Mouse (Mus musculus) c-Kit-positive CD71-positive TER-119-negative erythroid progenitor cells, embryonic 14.5 days (primary cell): ENCODE data around the gene Bod1l.

Experiments
- DNase-seq: peaks from one replicate; pipeline ENCODE4 v3.0.0-alpha.2; 2013; ENCODE audit warnings: low read depth

Bod1l gene

DNA sequence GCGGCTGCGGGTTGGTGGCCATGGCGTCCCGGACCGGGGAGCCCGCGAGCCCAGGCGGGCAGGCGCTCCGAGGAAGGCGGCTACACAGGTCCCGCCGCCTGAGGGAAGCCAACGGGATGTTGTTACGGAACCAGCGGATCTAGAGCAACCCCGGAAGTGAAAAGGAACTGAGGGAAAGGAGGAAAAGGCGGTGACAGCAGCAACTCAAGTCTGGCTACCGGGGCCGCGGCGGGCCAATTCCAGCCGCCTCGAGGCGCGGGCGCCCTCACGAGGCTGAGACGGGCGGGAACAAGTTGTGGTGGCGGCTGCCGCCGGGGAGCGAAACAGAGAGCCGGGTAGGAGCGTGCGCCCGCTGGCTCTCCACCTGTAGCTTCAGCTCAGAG, at the start of gene Bod1l:
Gene Bod1l (minus strand): TSS at position 169 of the 383 bp plus-strand sequence.
- DNase-seq = peak; percentile 85

DNA sequence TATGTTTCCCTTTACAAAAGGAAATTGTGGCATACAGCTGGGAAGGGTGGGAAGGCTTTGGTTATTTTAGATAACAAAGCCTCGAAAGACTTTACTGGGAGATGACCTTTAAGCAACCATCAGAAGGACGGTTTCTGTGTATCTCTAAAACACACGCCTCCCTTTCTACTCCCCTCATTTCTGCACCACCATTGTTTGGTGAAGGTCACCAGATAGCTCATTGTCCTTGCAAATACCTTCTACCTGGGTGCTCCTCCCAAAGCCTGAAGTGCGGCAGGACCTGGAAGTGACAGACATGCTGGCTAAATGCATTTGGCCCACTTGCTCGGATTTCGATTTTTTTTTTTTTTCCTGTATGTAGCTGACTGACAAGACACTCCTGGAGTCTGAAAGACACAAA, 49.2 kb upstream of the Bod1l start:
- no peak for DNase-seq

DNA sequence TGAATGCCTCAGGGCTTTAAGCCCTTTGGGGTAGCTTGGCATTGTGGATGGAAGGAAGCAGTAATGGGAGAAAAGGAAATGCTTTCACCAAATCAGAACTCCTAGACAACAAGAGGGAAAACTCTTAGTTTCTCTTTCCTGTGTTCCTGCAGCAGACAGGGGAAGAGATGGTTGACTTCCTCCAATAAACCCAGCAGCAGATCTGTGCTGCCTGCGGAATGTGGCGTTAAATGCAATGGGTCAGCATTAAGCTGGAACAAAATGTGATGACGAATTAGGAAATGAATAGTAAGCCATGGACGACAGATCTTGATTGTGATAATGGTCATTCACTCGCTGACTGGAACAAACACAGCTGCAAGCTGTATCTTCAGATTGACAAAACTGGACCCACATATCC, 46.8 kb upstream of the Bod1l start:
- no peak for DNase-seq

DNA sequence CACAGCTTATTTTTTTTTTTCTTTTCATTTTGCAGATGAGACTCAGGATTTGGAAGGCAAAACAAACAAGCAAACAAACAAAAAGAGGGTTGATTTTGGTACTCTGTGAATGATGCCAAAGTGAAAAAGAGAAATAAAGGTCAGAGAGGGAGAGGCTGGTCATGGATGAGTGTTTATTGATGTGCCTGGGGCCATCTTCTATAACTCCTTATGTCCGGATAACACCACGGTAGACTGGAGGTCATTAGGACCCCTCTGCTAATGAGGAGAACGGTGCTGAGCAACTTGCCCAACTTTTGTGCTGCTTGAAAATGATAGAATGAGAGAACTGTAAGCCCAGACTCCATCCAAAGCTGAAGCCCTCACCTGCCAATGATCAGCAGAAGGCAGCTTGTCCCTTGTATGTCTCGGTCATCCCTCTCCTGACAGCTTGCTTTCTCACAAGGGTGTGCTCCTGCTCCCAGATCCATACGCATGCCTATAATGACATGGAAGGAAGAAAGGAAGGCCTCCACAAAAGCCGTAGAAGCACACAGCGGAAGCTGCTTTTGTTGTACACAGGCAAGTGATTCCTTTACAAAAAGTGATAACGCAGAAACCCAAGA, 45.2 kb upstream of the Bod1l start:
- DNase-seq = no peak

DNA sequence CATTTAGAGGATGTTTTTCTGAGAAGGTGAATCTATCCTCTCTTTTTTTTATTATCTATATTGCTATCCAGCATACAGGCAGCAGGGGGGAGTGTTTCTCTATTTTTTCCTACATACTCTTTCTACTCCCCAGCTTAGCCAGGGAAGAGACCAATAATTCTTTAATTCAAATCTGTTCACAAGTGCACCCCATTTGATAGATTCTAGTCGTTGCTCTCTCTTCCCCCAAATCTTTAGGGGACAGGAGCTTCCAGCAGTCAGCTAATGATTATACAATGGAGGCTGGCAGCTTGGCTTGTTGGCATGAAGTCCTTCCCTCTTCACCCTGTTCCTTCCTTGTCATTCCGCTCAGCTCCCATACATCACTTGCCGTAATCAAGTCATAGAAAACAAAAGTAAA, 44.7 kb upstream of the Bod1l start:
- DNase-seq = no peak

DNA sequence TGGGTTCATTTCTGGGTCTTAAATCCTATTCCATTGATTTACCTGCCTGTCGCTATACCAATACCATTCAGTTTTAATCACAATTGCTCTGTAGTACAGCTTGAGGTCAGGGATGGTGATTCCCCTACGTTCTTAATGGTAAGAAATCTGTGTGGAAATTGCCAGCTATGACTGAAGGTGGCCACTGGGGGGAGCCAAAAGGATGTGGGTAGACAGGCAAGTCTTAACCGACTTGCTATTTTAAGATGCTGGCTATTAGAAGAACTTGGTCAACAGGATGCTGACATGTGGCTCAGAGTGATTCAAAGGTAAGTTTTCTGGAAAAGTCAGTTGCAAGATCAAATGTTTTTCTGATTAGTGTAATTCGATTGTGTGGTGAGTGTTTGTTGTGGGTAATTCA, 43.6 kb upstream of the Bod1l start:
- peak; percentile 14 for DNase-seq

DNA sequence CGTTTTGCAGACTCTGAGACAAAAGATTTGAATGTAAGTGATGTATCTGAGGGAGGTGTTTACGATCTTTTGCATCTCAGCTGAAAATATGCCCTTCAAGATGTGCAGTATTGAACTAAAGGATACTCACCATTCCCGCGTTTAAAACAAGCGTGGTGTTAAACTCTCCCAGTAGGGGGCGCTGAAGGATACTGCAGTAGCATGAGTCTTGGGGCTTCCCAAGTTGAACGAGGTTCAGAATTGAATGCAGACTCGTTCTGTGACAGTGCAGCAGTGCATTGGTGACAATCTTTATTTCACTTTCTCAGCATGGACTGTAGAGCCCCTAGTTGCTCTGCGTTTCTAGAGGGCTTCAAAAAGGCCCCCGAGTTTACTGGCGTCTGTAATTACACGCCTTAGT, 40.4 kb upstream of the Bod1l start:
- peak; percentile 44 for DNase-seq

DNA sequence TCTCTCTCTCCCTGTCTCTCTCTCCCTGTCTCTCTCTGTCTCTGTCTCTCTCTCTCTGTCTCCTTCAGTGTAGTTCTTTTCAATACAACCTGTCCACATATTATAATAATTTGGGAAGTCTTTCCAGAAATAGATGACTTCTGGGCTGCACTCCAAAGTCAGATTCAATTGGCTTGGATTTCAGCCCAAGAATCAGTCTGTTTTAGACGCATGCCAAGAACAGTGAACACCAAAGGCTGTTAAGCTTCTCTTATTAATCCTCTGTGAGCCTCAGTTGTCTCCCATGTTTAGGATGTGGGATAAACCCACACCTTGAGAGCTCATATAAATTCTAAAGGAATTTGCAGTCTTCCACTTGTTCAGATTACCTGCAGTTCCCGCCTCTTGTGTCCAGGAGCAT, 27.0 kb upstream of the Bod1l start:
- no peak for DNase-seq

DNA sequence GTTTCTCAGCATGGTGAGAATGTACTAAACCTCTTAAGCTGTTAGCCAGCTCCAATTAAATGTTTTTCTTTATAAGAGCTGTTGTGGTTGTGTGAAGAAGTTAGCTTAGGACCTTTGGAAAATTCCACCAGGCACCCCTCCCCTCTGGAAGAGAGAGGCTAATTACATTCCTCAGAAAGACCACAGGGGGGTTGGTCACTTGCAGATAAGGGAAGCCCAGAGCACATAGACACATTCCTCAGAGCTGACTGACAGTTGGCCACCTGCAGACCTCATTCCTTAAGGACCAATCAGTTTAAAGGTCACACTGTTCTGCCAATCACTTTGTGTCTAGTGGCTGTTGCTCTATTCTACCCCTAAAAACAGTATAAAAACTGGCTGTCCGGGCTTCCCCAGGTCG, 11.7 kb upstream of the Bod1l start:
- no peak for DNase-seq

DNA sequence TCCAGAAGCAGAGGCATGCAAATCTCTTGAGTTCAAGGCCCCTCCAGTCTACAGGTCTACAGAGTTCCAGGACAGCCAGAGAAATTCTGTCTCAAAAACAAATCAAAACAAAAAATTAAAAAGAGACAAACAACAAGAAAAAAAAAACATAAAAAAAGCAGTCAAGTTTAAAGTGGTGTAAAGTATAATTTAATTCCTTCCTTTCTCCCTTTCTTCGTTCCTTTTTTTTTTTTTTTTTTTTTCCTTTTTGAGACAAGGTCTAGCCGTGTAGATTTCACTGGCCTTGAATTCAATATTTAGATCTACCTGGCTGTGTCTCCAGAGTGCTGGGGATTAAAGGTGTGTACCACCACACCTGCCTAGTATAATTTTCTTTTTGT, 1.4 kb upstream of the Bod1l start:
- DNase-seq = no peak

DNA sequence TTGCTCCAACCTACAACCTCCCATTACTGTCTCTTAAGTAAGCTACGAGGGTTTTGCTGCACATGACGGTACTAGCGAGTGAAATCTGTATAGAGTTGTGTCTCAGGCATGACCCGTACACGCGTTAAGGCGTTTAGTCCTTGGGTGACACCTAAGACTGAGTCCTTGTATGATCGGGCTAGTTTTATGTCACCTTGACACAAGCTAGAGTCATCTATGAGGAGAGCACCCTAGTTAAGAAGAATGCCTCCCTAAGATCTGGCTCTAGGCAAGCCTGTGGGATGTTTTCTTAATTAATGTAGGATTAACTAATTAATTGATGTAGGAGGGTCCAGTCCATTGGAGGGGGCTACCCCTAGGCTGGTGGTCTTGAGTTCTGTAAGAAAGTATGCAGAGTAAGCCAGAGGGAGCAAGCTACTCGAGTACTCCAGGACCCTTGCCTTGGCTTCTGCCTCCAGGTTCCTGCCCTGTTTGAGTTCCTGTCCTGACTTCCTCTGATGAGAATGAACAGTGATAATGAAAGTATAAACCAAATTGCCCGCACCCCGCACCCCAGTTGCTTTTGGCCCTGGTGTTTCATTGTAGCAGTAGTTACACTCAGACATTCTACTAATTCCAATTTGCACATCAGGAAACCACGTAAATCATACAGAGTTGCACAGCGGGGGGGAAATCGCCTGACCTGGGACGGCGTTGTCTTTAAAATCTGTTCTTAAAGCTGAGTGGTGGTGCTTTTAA, 874 bp upstream of the Bod1l start:
- DNase-seq = no peak

DNA sequence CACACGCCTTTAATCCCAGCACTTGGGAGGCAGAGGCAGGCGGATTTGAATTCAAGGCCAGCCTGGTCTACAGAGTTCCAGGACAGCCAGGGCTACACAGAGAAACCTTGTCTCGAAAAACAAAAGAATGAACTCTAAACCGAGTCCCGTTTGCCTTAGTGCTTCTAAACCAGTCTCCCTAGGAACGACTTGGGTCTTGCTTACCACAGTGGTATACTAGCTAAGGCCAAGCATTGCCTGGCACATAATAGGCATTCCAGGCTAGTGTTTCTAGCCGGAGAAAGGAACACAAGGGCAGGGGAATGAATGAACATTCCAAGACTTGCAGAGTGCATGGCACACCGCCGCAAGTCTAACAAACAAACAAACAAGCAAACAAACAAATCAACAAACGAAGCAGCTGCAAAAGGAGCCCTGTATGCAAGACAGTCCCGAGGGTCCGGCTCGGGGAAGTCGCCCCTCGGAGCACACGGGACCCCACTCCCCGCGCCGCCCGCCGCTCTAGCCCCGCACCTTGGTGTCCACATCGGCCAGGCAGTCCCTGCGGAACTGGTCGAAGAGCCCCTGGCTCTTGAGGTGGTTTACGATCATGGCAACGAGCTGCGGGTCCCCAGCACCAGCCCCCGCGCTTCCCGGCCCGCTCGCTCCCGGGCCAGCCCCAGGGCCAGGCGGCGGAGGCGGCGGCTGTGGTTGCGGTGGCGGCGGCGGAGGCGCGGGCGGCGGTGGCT, 532 bp downstream of the Bod1l start:
- no peak for DNase-seq

DNA sequence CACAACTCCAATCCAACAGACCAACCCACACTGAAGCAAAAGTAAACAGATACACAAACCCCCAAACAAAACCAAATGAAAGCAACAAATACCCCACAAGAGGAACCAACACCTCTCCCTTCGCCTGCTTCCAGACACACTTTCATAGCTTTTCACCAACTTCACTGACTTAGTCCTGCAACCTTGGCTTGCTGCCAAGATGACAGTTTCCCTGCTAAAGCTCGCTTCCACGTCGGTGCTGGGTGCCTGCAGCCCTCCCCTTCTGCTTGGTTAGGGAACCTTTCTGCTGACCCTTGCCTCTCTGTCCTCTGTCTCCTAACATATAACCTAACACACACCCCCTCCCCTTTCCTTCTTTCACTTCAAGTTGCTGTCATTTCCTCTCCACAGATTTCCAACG, 1.4 kb downstream of the Bod1l start:
- no peak for DNase-seq

DNA sequence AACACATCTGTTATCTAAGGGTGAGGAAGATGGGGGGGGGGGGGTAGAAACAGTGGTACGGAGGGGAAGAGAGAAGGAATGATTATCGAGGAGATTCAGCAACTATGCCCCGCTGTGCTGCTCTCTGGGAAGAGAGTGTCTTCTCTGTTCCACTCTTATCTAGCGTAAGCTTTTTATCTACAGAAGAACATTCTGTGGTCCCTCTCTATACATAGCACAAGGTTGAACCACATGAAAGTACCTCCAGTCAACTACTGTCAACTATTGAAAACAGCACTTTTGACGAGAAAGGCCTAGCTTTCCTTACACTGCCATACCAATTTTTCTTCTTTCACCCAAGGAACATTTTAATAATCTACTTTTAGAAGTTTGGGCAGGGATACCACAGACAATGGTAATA, 2.4 kb downstream of the Bod1l start:
- DNase-seq = no peak

DNA sequence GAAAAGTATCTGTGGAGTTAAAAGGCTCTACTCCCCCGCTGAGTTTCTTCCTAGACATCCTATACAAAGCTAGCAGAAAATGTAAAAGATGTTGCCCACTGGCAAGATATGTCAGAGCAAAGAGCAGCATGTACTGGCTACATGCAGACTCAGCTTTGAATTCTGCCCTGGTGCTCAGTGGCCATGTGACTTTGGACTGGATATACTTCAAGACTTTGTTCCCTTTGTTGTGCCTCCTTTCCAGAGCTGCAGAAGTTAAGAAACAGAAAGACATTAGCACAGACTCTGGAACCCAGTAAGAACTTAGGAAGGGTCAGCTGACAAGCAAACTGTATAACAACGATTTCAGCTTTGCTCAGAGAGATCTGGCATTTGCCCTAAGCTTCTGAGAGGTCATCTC, 14.0 kb downstream of the Bod1l start:
- no peak for DNase-seq

DNA sequence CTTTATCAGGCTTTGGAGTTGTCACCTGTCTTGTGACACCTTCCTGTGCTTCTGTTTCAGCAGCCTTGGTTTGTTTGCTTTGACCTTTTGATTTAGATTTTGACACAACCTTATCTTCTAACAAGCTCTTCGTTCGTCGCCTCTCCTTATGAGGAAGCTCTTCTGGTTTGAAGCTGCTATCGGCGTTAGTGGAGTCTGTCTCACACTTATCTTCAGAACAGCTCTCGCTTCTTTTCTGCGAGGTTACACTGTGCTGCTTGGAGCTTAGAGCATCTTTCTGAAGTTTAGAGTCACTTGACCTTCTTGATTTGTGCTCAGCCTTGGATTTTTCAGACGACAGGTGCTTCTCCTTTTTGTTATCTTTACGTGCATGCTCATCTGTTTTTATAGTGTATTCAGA, 23.0 kb downstream of the Bod1l start:
- DNase-seq = no peak

DNA sequence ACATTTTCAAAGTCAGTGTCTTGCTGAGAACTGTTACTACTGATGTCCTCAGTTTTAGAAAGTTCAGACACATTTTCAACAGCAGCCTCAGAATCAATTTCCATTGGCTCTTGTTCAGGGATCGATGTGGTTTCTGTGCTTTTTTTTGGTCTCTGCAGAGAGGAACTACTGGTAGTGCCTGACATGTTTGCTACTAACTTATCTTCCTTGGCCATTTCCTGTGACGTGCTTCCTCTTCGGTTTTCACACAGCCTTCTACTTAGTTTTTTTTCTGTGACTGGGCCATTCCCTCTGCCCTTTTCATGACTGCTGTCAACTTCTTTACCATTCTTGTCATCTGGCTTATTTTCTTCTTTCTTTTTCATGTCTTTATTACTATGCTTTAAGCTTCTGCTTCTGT, 23.6 kb downstream of the Bod1l start:
- no peak for DNase-seq

DNA sequence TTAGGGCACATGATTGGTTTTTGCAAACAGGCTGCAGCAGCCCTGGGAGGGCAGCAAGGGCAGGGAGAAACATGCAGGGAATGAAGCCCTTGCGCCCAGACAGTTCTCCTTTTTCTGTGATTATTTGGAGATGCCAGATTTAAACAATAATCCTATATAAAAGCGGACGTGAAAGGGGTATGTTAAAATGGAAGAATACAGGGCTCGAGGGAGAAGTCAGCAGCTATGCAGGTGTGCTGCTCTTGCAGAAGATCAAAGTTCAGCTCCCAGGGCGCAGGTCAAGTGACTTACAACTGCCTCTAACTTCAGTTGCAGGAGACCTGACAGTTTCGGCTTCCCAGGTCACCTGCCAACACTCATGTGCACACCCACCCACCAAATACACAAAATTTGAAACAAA, 31.6 kb downstream of the Bod1l start:
- DNase-seq = no peak

DNA sequence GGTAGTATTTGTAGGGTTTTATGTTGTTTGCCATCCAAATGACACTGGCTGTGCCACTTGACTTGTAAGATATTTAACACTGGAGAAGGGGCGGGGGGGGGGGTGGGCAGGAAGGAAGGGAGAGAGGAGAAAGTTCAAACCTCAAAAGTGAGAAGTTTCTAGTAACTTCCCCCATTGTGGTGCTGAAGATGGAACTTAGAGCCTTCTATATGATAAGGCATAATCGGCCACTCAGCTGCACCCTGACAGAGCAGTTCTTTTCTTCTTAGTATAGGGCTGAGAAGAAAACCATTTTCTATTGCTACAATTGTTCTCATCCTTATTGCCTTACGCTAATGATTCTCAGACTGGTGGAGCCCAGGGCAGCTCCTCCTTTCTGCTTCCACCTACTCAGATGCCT, 32.8 kb downstream of the Bod1l start:
- DNase-seq = no peak

DNA sequence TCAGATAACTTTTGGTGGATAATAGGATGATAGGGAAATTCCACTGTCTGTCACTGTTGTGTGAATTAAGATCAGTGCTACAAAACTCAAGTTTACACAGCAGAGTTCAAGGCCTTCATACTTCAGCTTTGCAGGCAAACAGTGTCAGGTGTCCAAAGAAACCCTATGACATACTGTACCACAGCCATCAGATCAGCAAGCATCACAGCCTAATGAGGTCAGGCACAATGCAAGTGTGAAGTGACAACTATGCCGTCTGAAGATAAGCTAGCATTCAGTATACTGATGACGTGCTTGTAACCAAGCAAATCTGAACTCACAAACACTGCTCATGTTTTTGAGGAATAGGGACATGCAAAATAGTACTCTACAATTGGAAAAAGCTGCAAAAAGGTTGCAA, 36.7 kb downstream of the Bod1l start:
- DNase-seq = no peak

DNA sequence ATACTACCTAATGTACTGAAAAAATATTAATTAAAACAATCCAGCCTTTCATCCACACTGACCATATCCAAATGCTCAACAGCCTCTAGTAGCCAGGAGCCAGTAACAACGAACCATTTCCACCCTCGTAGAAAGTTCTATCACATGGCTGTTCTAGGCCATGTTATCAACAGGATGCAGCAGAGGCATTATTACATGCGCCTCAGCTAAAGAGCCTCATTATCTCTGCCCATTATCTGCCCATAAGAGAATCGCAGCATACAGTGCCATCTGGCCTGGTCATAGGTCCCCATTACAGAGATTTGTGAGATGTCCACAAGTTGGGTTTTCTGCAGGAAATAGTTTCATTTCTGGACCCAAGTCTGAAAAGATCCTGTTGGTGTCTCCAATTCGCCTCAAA, 37.9 kb downstream of the Bod1l start:
- no peak for DNase-seq

DNA sequence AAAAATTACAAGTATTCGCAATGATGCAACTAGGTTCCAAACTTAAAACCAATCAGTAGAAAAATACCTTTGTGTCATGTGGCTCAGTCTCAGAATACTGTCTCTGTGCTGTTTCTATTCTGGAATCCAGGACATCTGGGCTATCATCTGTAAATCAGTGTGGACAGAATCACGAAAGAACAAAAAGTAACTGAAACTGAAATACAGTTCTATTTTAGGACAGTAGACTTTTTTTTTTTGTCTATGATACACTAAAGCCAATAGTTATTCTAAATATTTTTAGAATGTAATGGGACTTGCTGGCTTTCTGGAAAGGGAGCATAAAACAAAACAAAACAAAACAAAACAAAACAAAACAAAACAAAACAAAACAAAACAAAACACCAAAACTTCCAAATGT, 39.0 kb downstream of the Bod1l start:
- no peak for DNase-seq

DNA sequence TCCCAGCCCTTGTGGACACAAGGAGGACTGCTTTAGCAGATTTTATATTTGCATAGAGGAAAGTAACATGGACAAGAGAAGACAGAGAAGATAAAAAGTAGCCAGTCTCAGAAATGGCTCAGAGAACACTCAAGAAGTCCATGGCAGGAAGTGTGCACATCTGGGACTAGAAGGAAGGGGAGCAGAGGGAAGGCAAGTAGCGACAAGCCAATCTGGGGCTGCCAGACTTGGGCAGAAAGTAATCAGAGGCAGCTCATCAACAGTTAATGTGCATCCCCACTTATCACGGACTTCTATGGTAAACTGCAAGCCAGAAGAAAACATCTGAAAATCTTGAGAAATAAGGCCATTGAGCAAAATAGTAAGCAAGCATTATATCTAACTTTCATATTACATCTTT, 39.5 kb downstream of the Bod1l start:
- no peak for DNase-seq

DNA sequence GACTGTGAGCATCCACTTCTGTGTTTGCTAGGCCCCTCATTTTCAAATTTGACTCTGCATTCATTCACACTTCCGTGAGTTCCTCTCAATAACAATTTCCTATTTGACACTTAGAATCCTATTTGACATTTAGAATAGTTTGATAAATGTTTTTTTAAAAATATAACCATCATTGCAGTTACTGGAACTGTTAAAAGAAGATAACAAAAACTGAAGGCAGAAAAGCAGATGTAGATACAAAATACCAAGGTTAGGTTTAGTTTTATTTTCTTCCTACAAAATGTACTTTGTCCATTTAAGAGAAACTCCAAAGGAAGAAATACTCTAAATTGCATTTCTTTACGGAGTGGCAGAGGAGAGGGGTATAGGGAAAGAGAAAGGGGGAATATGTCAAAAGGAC, 42.5 kb downstream of the Bod1l start:
- no peak for DNase-seq
